Mouse (Mus musculus) CD4-positive, CD25-positive, alpha-beta regulatory T cell, adult 9 weeks (primary cell): ENCODE data around the gene Obp2b. TPM values are rescaled to one million over a fixed set of nuclear protein-coding genes. Genes with fewer than 3 reads are reported as not detected.

Experiments
- polyA plus RNA-seq: library from polyadenylated mRNA; unstranded; fragments of 100-300 nt; shearing (Covaris generic); gene quantifications from one replicate; pipeline ENCODE4 v1.2.1, GENCODE M21; 2017

The Obp2b gene
- not detected for polyA plus RNA-seq

GRCm38 (mm10) chr2:25736709-25737108 is at the start of gene Obp2b:
Gene Obp2b, plus strand, starts transcription at chr2:25737009.

GRCm38 (mm10) chr2:25699743-25700142 is 37.1 kb upstream of the Obp2b start, which contains the start of gene Obp2a:
Gene Obp2a, plus strand, starts transcription at chr2:25700043.

GRCm38 (mm10) chr2:25706643-25707481 is 29.9 kb upstream of the Obp2b start, which contains the start of gene Bmyc:
Gene Bmyc, plus strand, starts transcription at chr2:25706739.

DNA sequence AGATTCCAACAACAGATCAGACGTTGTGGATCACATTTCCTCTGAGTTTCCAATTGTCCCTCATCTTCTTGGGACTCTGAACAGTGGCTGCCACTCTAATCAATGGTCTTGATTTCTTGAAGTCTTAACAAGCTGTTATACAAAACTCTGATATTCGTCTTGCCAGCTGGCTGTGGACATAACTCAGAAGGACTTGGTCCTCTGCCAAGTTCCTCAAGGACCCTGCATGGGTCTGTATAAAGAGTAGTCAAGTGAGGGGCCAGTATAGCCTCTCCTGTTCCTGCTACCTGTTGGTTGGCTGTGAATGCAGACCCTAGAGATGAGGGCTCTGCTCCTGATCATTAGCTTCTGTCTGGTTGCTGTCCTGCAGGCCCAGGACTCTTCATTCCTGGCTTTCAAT is 28.5 kb downstream of the Obp2b start, which contains the start of gene Lcn3:
Gene Lcn3 (plus strand): TSS at position 301 of the 400 bp plus-strand sequence.

GRCm38 (mm10) chr2:25776717-25777116 is 39.9 kb downstream of the Obp2b start, which contains the start of gene Lcn11:
Gene Lcn11, plus strand, starts transcription at chr2:25777017.

DNA sequence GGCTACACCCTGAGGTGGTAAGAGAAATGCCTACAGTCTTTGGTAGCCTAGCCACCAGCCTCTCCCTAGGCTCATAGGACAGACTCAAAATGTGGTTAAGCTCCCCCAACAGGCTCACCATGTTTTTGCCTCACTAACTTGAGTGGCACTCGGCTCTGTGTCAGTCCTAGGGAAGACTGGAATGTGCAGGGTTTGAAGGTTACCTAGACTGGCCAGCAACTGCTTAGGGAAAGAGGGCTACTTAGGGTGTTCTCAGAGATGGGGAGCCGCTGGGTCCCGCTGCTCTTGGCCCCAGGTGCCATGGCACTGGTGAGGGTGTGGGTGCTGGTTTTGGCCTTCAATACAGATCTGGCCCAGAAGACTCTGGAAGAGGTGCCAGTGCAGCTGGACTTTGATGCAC is 45.1 kb downstream of the Obp2b start, which contains the start of gene Gm13539:
Gene Gm13539 (plus strand): TSS at position 301 of the 400 bp plus-strand sequence.

Other genes with a start within 250 kb of the Obp2b start
- not detected for gene Lcn12, start 243.1 kb upstream of the Obp2b start, polyA plus RNA-seq
- 125 TPM for gene Fbxw5, start 236.3 kb upstream of the Obp2b start, polyA plus RNA-seq
- 10.0 TPM for gene C8g, start 235.3 kb upstream of the Obp2b start, polyA plus RNA-seq
- 106 TPM for gene Traf2, start 190.1 kb upstream of the Obp2b start, polyA plus RNA-seq
- 249 TPM for gene Edf1, start 179.2 kb upstream of the Obp2b start, polyA plus RNA-seq
- 1.0 TPM for gene Mamdc4, start 162.2 kb upstream of the Obp2b start, polyA plus RNA-seq
- 88.8 TPM for gene Phpt1, start 161.8 kb upstream of the Obp2b start, polyA plus RNA-seq
- gene Ajm1, start 155.3 kb upstream of the Obp2b start, polyA plus RNA-seq: not detected
- 8.2 TPM for gene Rabl6, start 128.5 kb upstream of the Obp2b start, polyA plus RNA-seq
- not detected for gene Ccdc183, start 119.3 kb upstream of the Obp2b start, polyA plus RNA-seq
- 2.1 TPM for gene Tmem141, start 115.0 kb upstream of the Obp2b start, polyA plus RNA-seq
- 5.9 TPM for gene Fcna, start 109.0 kb upstream of the Obp2b start, polyA plus RNA-seq
- not detected for gene Lcn8, start 83.9 kb upstream of the Obp2b start, polyA plus RNA-seq
- not detected for gene Lcn5, start 79.1 kb upstream of the Obp2b start, polyA plus RNA-seq
- 0.31 TPM for gene Lcn6, start 60.2 kb upstream of the Obp2b start, polyA plus RNA-seq
- 0.33 TPM for gene Lcn10, start 54.3 kb upstream of the Obp2b start, polyA plus RNA-seq
- gene Obp2a, start 37.0 kb upstream of the Obp2b start, polyA plus RNA-seq: 0.88 TPM
- gene Bmyc, start 30.3 kb upstream of the Obp2b start, polyA plus RNA-seq: 119 TPM
- not detected for gene Lcn3, start 28.6 kb downstream of the Obp2b start, polyA plus RNA-seq
- not detected for gene Lcn11, start 40.0 kb downstream of the Obp2b start, polyA plus RNA-seq
- gene Gm13539, start 45.2 kb downstream of the Obp2b start, polyA plus RNA-seq: not detected
- not detected for gene Glt6d1, start 78.8 kb downstream of the Obp2b start, polyA plus RNA-seq
- not detected for gene Lcn9, start 86.1 kb downstream of the Obp2b start, polyA plus RNA-seq
- 0.21 TPM for gene Sohlh1, start 110.2 kb downstream of the Obp2b start, polyA plus RNA-seq
- gene Kcnt1, start 126.7 kb downstream of the Obp2b start, polyA plus RNA-seq: 0.09 TPM
- 3.4 TPM for gene Camsap1, start 246.3 kb downstream of the Obp2b start, polyA plus RNA-seq